Mouse (Mus musculus): Measurements from ENCODE around the gene 1190002N15Rik. TPM values are rescaled to one million over a fixed set of nuclear protein-coding genes. Genes with fewer than 3 reads are reported as not detected.
A peak's percentile ranks its signal among the peaks of the same experiment; 100 is the strongest.

Gene 1190002N15Rik
- polyA plus RNA-seq, 1 experiment = 71.6 TPM

DNA sequence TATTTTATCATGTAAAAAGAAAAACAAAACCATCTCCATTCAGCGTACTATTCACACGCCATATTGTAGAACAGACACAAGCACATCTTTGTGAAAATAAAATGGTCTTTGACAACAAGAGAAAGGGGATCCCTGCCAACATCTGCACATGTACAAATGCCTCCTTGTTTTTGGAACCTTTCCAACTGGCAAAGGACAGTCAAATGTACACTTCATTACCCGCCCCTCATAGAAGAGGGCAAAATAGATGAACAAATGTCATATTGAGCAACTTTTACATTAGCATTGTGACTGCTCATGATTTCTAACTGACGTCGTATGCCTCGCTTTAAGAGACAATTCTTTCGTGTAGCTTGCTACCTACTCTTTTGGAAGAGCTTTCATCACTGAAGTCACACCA lies 11.4 kb downstream of the 1190002N15Rik start:
- Histone ChIP-seq H3K4me3 (replicated peaks; ENCODE audit: insufficient read depth, low read depth, low read length) (no peak overlapping the region), H3K27me3 (ENCODE audit: control insufficient read depth, insufficient read depth, low read length) (no peaks in the 10 kb centered on the region), H3K27ac (ENCODE audit: insufficient read depth, low read length) (no peak overlapping the region), H3K4me1 (ENCODE audit: control insufficient read depth, insufficient read depth, low read length) (peaks cover 3% of the 10 kb centered on the region)
- DNase-seq = peak in 1 of 2 experiments; percentile 79
- 12% methylated on average over 7 of the region's 7 CpGs for WGBS
- TF ChIP-seq CTCF (IDR thresholded peaks at IDR 0.05; ENCODE audit: borderline replicate concordance, insufficient read depth, low read depth, low read length) (no peak), POLR2A (IDR thresholded peaks at IDR 0.05; ENCODE audit: borderline replicate concordance, insufficient read depth, low read length) (no peak)

GRCm38 (mm10) chr9:94512246-94512645 lies 25.6 kb downstream of the 1190002N15Rik start:
- Histone ChIP-seq H3K27me3 (ENCODE audit: control insufficient read depth, insufficient read depth, low read length) (no peaks in the 10 kb centered on the region), H3K4me1 (ENCODE audit: control insufficient read depth, insufficient read depth, low read length) (no peaks in the 10 kb centered on the region), H3K27ac (ENCODE audit: insufficient read depth, low read length) (no peak overlapping the region), H3K4me3 (replicated peaks; ENCODE audit: insufficient read depth, low read depth, low read length) (no peak overlapping the region)
- TF ChIP-seq CTCF (IDR thresholded peaks at IDR 0.05; ENCODE audit: borderline replicate concordance, insufficient read depth, low read depth, low read length) (no peak), POLR2A (IDR thresholded peaks at IDR 0.05; ENCODE audit: borderline replicate concordance, insufficient read depth, low read length) (no peak)
- no peak for DNase-seq
- 92% methylated on average over 8 of the region's 8 CpGs for WGBS

GRCm38 (mm10) chr9:94511139-94511538 lies 26.7 kb downstream of the 1190002N15Rik start:
- TF ChIP-seq POLR2A (IDR thresholded peaks at IDR 0.05; ENCODE audit: borderline replicate concordance, insufficient read depth, low read length) = no peak
- TF ChIP-seq CTCF (IDR thresholded peaks at IDR 0.05; ENCODE audit: borderline replicate concordance, insufficient read depth, low read depth, low read length) = no peak
- Histone ChIP-seq H3K27me3 (ENCODE audit: control insufficient read depth, insufficient read depth, low read length) (no peaks in the 10 kb centered on the region), H3K27ac (ENCODE audit: insufficient read depth, low read length) (no peak overlapping the region), H3K4me3 (replicated peaks; ENCODE audit: insufficient read depth, low read depth, low read length) (no peak overlapping the region), H3K4me1 (ENCODE audit: control insufficient read depth, insufficient read depth, low read length) (no peaks in the 10 kb centered on the region)
- DNase-seq = no peak

GRCm38 (mm10) chr9:94506980-94507379 lies 30.9 kb downstream of the 1190002N15Rik start:
- TF ChIP-seq POLR2A (IDR thresholded peaks at IDR 0.05; ENCODE audit: borderline replicate concordance, insufficient read depth, low read length) (no peak), CTCF (IDR thresholded peaks at IDR 0.05; ENCODE audit: borderline replicate concordance, insufficient read depth, low read depth, low read length) (no peak)
- Histone ChIP-seq H3K27ac (ENCODE audit: insufficient read depth, low read length) (no peak overlapping the region), H3K27me3 (ENCODE audit: control insufficient read depth, insufficient read depth, low read length) (no peaks in the 10 kb centered on the region), H3K4me3 (replicated peaks; ENCODE audit: insufficient read depth, low read depth, low read length) (no peak overlapping the region), H3K4me1 (ENCODE audit: control insufficient read depth, insufficient read depth, low read length) (peaks cover 4% of the 10 kb centered on the region; the same call in 1 of the 2 replicates)
- 81% methylated on average over 1 of the region's 1 CpGs for whole genome bisulfite sequencing
- no peak for DNase-seq

DNA sequence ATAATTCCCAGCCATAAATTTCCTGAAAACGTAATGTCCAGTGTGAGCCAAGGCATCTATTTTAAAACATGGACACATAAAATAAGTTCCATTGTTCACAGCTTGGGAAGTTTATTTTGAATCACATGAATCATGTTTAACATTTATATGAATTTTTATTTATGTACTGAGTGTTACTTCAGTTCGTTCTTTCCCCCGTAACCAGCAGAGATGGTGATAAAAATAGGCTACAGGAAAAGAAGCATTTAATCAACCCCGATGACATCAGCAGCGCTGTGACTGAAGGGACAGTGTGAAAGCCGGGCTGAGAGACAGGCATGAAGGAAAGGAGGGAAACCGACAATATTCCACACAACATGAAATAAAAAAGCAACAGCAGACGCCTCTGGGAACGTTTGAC lies 46.4 kb downstream of the 1190002N15Rik start:
- no peaks in the 10 kb centered on the region for H3K27me3 ChIP-seq (ENCODE audit: control insufficient read depth, insufficient read depth, low read length)
- no peak overlapping the region for H3K27ac ChIP-seq (ENCODE audit: insufficient read depth, low read length)
- no peak overlapping the region for H3K4me3 ChIP-seq (replicated peaks; ENCODE audit: insufficient read depth, low read depth, low read length)
- TF ChIP-seq POLR2A (IDR thresholded peaks at IDR 0.05; ENCODE audit: borderline replicate concordance, insufficient read depth, low read length) (no peak), CTCF (IDR thresholded peaks at IDR 0.05; ENCODE audit: borderline replicate concordance, insufficient read depth, low read depth, low read length) (no peak)
- 83% methylated on average over 9 of the region's 9 CpGs for WGBS
- H3K4me1 ChIP-seq (ENCODE audit: control insufficient read depth, insufficient read depth, low read length) = no peaks in the 10 kb centered on the region
- DNase-seq = no peak

- no peak for TF ChIP-seq CTCF (IDR thresholded peaks at IDR 0.05; ENCODE audit: borderline replicate concordance, insufficient read depth, low read depth, low read length)
- no peak for TF ChIP-seq POLR2A (IDR thresholded peaks at IDR 0.05; ENCODE audit: borderline replicate concordance, insufficient read depth, low read length)
- 91% methylated on average over 2 of the region's 2 CpGs for WGBS
- H3K27me3 ChIP-seq (ENCODE audit: control insufficient read depth, insufficient read depth, low read length) = no peaks in the 10 kb centered on the region
- no peak overlapping the region for H3K27ac ChIP-seq (ENCODE audit: insufficient read depth, low read length)
- DNase-seq = no peak
- no peaks in the 10 kb centered on the region for H3K4me1 ChIP-seq (ENCODE audit: control insufficient read depth, insufficient read depth, low read length)
- H3K4me3 ChIP-seq (replicated peaks; ENCODE audit: insufficient read depth, low read depth, low read length) = no peak overlapping the region
These were observed 49.9 kb downstream of the 1190002N15Rik start for GRCm38 (mm10) chr9:94487976-94488375.

- no peak overlapping the region for H3K27ac ChIP-seq (ENCODE audit: insufficient read depth, low read length)
- no peak overlapping the region for H3K4me3 ChIP-seq (replicated peaks; ENCODE audit: insufficient read depth, low read depth, low read length)
- H3K4me1 ChIP-seq (ENCODE audit: control insufficient read depth, insufficient read depth, low read length) = no peaks in the 10 kb centered on the region
- no peak for TF ChIP-seq CTCF (IDR thresholded peaks at IDR 0.05; ENCODE audit: borderline replicate concordance, insufficient read depth, low read depth, low read length)
- no peak for TF ChIP-seq POLR2A (IDR thresholded peaks at IDR 0.05; ENCODE audit: borderline replicate concordance, insufficient read depth, low read length)
- 77% methylated on average over 6 of the region's 6 CpGs for WGBS
- H3K27me3 ChIP-seq (ENCODE audit: control insufficient read depth, insufficient read depth, low read length) = no peaks in the 10 kb centered on the region
- DNase-seq = no peak
These were observed 54.5 kb downstream of the 1190002N15Rik start for GRCm38 (mm10) chr9:94483291-94483879.

DNA sequence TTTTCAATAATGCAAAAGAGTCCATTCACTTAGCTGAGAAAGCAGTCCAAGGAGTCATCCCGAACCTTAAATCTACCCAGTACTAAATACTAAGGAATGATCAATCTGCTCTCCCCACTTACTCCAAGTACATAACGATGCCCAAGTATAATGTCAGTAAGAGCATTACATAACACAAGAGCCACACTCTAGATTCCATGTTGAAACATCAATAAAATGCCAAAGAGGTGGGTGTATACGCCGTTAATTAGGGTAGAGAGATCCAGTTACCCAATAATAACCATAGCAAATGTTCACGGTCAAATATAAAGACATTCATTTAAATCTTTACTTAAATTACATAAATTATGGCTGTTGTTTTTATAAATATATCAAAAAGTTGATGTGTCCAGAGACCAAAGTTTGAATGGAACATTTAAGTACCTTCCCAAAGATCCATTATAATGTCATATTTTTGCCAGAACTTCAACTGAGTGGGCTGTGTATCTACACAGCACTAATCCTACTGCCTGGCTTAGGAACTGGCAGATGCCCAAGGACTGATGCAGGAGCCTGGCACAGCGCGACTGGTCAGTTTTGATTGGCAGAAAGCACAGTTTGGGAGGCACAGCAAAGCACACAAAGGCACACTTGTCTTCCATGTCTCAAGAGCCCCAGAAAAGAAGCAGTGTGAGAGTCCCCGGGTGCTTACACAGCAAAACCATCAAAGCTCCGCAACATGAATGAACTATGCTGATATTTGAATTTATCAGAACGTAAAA lies 55.5 kb downstream of the 1190002N15Rik start:
- Histone ChIP-seq H3K4me1 (ENCODE audit: control insufficient read depth, insufficient read depth, low read length) (no peaks in the 10 kb centered on the region), H3K4me3 (replicated peaks; ENCODE audit: insufficient read depth, low read depth, low read length) (no peak overlapping the region), H3K27me3 (ENCODE audit: control insufficient read depth, insufficient read depth, low read length) (no peaks in the 10 kb centered on the region), H3K27ac (ENCODE audit: insufficient read depth, low read length) (no peak overlapping the region)
- no peak for TF ChIP-seq POLR2A (IDR thresholded peaks at IDR 0.05; ENCODE audit: borderline replicate concordance, insufficient read depth, low read length)
- TF ChIP-seq CTCF (IDR thresholded peaks at IDR 0.05; ENCODE audit: borderline replicate concordance, insufficient read depth, low read depth, low read length) = no peak
- WGBS = 44% methylated on average over 10 of the region's 10 CpGs
- DNase-seq = peak; percentile 71 to 85
